Mouse (Mus musculus): Measurements from ENCODE around the gene Krt9.

Gene Krt9

DNA sequence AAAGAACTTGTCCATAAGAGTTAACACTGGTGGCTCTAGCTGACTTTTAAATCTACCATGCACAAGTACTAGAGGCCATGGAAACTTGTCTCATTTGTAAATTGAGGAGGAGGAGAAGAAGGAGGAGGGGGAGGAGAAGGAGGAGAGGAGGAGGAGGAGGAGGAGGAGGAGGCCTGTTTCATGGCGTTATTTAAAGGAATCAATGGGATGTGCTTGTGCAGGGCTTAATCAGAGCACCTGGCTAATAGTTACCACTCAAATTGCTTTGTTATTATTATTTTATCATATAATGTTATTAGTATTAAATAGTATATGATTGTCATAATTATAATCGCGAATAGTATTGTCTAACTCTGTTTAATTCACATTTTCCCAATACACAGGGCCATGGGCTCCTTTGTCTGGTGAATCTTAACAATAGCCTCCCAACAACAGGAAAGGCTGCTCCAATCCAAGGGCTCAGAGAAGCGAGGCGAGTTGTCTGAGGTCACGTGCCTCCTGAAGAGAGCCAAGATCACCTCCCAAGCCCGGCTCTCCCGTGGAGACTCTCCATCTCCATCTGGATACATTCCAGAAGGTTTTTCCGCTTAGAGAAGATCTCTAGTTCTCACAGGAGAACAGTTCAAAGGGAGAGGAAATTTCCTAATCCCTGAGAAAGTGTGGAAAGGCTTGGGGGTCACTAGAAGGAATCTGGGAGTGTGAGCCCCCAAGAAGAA, 44.3 kb downstream of the Krt9 start, which contains the start of gene Krt19:
Gene Krt19 (minus strand): TSS at position 51 of the 716 bp plus-strand sequence.
- no peak for DNase-seq

DNA sequence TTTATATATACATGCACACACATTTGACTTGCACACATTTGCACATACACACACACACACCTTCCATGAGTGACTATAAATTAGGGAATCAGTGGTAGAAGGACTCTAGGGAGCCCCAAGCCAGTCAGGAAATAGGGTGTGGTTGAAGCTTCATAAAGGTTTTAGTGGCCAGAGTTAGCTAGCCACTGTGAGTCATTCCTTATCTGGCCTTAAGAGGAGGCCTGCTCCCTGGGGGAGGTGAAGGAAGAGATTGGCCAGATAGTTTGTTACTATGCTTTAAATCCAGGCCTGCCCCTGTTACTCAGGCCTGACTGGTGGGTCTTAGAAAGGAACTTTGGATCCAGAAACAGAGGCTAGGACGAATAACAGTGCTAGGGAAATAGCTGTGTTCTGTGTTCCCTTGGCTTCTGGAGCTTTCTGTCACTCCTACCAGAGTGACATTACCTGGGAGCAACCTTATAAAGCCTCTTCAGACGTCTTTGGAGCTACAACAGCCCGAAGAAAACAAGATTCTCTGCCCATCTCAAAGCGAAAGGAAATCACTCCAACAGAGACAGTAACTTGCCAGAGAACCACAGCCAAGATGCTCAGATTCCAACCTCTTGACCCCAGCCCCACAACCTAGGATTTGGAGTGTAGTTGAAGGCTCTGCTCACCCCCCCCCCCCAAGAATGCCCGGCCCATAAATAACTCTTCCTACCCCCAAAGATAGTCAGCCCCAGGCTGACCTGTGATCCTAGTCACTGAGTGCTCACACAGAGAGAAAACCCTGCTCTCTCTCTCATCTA, 45.3 kb downstream of the Krt9 start:
- no peak for DNase-seq

DNA sequence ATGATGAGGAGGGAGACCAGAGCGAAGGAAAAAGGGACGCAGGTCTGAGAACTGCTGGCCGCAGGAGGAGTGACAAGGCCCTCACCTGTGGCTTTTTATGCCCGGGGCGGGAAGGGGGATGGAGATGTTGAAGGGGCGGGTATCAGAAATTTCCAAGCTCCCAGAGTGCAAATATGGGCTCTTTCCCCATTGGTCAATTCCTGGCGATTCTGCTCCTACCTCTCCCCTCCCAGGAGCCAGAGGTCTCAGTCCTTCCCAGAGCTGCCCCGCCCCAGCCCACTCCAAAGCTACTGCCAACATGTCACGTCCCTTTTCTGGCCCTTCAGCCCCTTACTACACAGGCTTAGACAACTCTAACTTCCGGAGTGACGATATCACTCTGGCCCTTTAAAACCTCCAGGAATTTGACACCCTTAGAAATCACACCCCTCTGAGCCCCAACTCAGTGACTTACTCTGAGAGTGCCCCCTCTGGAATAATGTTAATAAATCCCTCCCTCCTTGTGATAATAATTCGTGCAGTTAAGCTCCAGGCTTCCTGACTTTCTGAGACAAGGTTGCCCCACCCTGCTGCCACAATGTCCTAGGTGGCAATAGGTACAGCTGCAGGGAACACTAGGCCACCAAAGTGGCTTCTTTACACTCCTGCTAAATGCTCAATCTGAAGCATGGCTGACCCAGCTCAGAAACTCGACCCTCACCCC, 47.0 kb downstream of the Krt9 start:
- DNase-seq: peak; percentile 83

DNA sequence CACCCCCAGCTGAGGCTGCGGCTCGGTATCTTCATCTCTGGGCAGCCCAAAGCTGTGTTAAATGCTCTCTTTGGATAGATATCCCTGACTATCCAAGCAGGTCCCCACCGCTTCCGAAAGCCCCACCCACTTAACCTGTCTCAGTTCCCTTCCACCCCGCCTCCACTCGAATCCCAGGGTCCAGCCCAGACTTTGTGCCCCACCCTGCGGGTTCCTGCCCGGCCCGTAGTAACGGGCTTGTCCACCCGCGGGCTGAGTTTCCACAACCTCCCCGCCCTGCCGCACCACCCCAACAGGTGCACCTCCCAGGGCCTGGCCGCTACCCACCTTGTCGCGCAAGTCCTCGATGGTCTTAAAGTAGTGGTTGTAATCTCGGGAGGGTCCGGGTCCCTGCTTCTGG, 47.9 kb downstream of the Krt9 start:
- DNase-seq: peak; percentile 73

DNA sequence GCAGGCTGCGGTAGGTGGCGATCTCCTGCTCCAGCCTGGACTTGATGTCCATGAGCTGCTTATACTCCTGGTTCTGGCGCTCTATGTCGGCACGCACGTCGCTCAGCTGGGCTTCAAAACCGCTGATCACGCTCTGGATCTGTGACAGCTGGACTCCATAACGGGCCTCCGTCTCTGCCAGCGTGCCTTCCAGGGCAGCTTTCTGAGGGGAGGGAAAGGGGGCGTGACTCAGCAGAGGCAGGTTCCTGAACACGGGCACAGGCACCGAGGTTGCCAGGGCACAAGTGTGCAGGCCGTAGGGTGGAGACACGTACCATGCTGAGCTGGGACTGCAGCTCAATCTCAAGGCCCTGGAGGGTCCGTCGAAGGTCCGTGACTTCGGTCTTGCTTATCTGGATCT, 52.1 kb downstream of the Krt9 start:
- DNase-seq: no peak

DNA sequence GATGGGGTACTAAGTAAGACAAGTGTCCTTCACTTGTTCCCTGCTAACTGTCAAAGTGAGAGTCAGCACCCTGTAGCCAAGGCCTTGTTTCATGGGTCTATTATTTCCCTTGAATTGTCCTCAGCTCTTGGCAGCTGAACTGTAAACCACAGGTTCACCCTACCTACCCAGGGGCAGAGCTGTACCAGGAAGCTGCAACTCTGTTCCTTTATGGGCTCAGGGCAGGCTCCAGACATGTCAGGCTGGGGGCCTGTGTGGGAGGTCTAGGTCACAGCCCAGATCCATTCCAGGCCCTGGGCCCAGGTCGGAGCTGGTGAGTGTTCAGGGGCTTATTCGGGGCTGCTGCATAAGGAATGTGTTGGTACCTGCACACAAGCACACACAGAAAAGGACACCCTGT, 53.7 kb downstream of the Krt9 start:
- no peak for DNase-seq

DNA sequence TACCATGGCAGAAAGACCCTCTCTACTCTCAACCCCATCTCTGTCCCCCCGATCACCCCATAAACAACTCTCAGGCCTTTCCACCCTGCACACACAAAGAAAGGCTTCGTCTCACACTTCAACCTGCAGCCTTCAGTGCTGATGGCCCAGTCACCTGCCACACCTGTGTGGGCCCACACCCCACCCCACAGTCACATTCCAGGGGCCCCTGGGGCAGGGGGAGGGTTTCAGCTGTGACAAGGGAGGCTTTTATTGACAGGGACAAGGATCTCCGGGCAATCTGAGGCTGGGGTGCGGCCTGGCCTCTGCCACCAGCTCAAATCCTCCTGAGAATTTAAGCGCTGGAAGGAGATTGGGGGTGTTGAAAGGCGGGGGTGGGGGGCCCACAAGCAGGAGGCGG, 54.2 kb downstream of the Krt9 start:
- DNase-seq: no peak

DNA sequence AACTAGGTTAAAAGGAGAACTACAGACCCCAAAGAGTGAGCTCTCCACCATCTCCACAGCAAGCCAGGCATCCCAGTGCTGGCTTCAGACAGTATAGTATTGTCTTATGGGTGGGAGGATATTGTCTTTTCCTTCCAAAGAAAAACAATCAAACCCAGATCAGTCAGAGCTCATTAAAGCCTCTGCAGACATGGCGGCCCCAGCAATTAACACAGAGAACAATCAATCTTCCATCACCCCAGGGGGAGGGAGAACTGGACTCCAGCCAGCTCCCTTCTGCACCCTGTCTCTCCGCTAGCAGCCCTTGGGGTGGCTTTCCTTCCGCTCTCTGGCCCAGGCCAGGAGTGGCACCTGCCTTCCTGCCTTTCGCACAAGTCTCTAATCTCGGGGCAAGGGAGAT, 55.4 kb downstream of the Krt9 start:
- no peak for DNase-seq

All from lung, postnatal 10 days (tissue).